Mouse (Mus musculus) neural tube, embryonic 15.5 days (tissue): ENCODE measurements at regions not wholly inside any gene's neighbourhood (a gene's known extent, or its start where the extent isn't known, plus 50 kb on each side); places are given as distances from the start of the nearest gene placed in this dataset.

Source experiments
- ATAC-seq: fragments of 200-750 bp; cut with Nextera tagmentation; 2 replicates; pipeline ENCODE4 v1.8.0; 2017; ENCODE audit warnings: mild to moderate bottlenecking, moderate TSS enrichment, moderate library complexity; ENCODE audit not compliant: low FRiP score
- H3K27ac ChIP-seq: fragments of 300-500 bp; sonication (generic); replicated peaks from 2 replicates; pipeline ENCODE4 v1.5.1; 2015; ENCODE audit warnings: mild to moderate bottlenecking, inconsistent platforms
- H3K27me3 ChIP-seq: fragments of 300-500 bp; sonication (generic); replicated peaks from 2 replicates; pipeline ENCODE4 v1.6.1; 2015; ENCODE audit warnings: inconsistent platforms
- H3K36me3 ChIP-seq: fragments of 300-500 bp; sonication (generic); 2 replicates; pipeline ENCODE4 v1.6.1; 2015; ENCODE audit warnings: inconsistent platforms
- H3K4me1 ChIP-seq: fragments of 300-500 bp; sonication (generic); 2 replicates; pipeline ENCODE4 v1.6.1; 2015; ENCODE audit warnings: inconsistent platforms
- H3K4me2 ChIP-seq: fragments of 300-500 bp; sonication (generic); 2 replicates; pipeline ENCODE4 v1.6.1; 2015; ENCODE audit warnings: inconsistent platforms, mild to moderate bottlenecking, moderate library complexity
- H3K4me3 ChIP-seq: fragments of 300-500 bp; sonication (generic); replicated peaks from 2 replicates; pipeline ENCODE4 v1.5.1; 2015; ENCODE audit warnings: mild to moderate bottlenecking, inconsistent platforms
- H3K9ac ChIP-seq: fragments of 300-500 bp; sonication (generic); replicated peaks from 2 replicates; pipeline ENCODE4 v1.6.1; 2015; ENCODE audit warnings: mild to moderate bottlenecking, inconsistent platforms
- H3K9me3 ChIP-seq: fragments of 300-500 bp; sonication (generic); replicated peaks from 2 replicates; pipeline ENCODE4 v1.6.1; 2016; ENCODE audit warnings: inconsistent platforms
- WGBS: fragments of 180-500 bp; shearing (Covaris S2); methylation state at CpG from one replicate; pipeline ENCODE4 v1.1.7; 2015; ENCODE audit warnings: mixed read lengths; 5-methylcytosine and 5-hydroxymethylcytosine counted together

GRCm38 (mm10) chr3:33902431-33902830 lies 58.3 kb upstream of the Ccdc39 start:
- Histone ChIP-seq H3K9ac (no peak overlapping the region), H3K27ac (no peak overlapping the region), H3K9me3 (no peaks in the 10 kb centered on the region), H3K36me3 (no peaks in the 10 kb centered on the region), H3K27me3 (peaks cover 57% of the 10 kb centered on the region), H3K4me1 (peaks cover 30% of the 10 kb centered on the region), H3K4me2 (no peak overlapping the region), H3K4me3 (no peak overlapping the region)
- WGBS, result 79% methylated on average over 2 of the region's 2 CpGs
- ATAC-seq, result no peak

GRCm38 (mm10) chr3:33903326-33903725 lies 59.2 kb upstream of the Ccdc39 start:
- 56% methylated on average over 8 of the region's 8 CpGs for WGBS
- no peak overlapping the region for H3K27ac ChIP-seq
- H3K36me3 ChIP-seq, result no peaks in the 10 kb centered on the region
- peaks cover 56% of the 10 kb centered on the region for H3K27me3 ChIP-seq
- H3K9me3 ChIP-seq, result no peaks in the 10 kb centered on the region
- no peak overlapping the region for H3K4me2 ChIP-seq
- peaks cover 30% of the 10 kb centered on the region for H3K4me1 ChIP-seq
- no peak for ATAC-seq
- H3K4me3 ChIP-seq, result no peak overlapping the region
- no peak overlapping the region for H3K9ac ChIP-seq

GRCm38 (mm10) chr3:33903816-33904215 lies 59.7 kb upstream of the Ccdc39 start:
- ATAC-seq, result no peak
- H3K36me3 ChIP-seq, result no peaks in the 10 kb centered on the region
- H3K9me3 ChIP-seq, result no peaks in the 10 kb centered on the region
- no peak overlapping the region for H3K4me3 ChIP-seq
- WGBS, result 40% methylated on average over 4 of the region's 4 CpGs
- no peak overlapping the region for H3K9ac ChIP-seq
- H3K27ac ChIP-seq, result no peak overlapping the region
- H3K4me1 ChIP-seq, result peaks cover 30% of the 10 kb centered on the region
- H3K27me3 ChIP-seq, result peaks cover 57% of the 10 kb centered on the region
- H3K4me2 ChIP-seq, result no peak overlapping the region

DNA sequence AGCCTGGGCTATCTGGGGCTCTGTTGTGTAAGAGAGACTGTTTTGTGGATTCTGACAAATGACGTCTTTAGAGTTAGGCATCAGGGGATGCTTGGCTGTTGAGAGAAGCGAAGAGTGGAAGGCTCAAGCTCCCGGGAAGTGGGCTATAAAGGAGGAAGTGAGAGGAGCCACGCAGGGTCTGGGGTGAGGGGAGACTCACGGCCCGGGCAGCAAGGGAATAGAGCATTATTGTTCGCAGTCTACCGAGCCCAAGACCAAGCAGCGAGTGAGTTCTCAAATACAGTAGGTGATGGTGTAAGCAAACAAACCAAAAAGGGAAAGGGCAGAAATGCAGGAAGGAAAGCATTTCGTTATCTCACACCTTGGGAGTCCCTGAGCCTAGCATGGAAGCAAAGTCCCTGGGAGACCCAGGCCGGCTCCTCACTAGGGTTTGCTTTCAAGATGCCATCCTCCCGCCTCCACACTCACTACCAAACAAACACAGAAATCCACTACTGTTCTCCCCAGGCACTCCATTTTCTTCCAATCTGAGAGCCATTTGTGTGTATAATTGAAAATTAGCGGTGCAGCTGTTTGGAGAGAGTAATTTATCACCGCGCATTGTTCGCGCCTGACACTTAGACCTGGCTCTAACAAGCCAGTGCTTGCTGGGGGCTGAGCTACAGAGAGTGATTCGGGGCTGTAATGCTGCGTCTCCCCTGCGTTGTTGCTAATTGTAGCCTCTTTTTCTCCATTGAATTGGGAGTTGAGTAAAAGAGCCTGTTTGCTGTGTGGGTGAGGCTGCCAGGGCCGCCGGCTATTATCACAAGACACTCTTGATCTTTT lies 61.0 kb upstream of the Ccdc39 start:
- Histone ChIP-seq H3K27ac (peak overlapping the region; percentile 71), H3K36me3 (no peaks in the 10 kb centered on the region), H3K27me3 (peaks cover 56% of the 10 kb centered on the region), H3K4me2 (peak overlapping the region; percentile 55), H3K9ac (peak overlapping the region; percentile 31; the same call in 1 of the 2 replicates), H3K4me3 (peak overlapping the region; percentile 17), H3K4me1 (peaks cover 30% of the 10 kb centered on the region), H3K9me3 (no peaks in the 10 kb centered on the region)
- 10% methylated on average over 22 of the region's 22 CpGs for WGBS
- ATAC-seq, result peak; percentile 89

GRCm38 (mm10) chr3:33905679-33906007 lies 61.5 kb upstream of the Ccdc39 start:
- peak; percentile 74 for ATAC-seq
- H3K9me3 ChIP-seq, result no peaks in the 10 kb centered on the region
- peaks cover 57% of the 10 kb centered on the region for H3K27me3 ChIP-seq
- H3K36me3 ChIP-seq, result no peaks in the 10 kb centered on the region
- peak overlapping the region; percentile 55 for H3K4me2 ChIP-seq
- peak overlapping the region; percentile 17; the same call in 1 of the 2 replicates for H3K4me3 ChIP-seq
- 14% methylated on average over 5 of the region's 5 CpGs for WGBS
- H3K4me1 ChIP-seq, result peaks cover 30% of the 10 kb centered on the region
- H3K27ac ChIP-seq, result peak overlapping the region; percentile 71
- peak overlapping the region; percentile 31; the same call in 1 of the 2 replicates for H3K9ac ChIP-seq

DNA sequence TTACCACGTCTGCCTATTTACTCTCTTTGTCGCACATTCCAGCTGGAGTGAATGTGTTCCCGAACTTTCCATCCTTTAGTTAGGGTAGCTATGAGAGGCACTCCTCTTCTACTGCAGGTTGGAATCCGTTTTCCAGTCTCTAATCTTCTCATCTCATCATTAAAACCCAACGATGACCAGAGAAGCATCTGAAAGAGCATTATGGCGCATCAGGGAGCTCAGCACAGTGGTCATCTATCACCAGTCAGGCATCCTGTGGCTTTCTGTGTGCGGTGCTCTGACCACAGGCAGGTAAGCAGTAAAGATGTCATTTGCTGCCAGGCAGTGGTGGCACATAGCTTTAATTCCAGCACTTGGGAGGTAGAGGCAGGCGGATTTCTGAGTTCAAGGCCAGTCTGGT lies 63.0 kb upstream of the Ccdc39 start:
- peaks cover 57% of the 10 kb centered on the region for H3K27me3 ChIP-seq

DNA sequence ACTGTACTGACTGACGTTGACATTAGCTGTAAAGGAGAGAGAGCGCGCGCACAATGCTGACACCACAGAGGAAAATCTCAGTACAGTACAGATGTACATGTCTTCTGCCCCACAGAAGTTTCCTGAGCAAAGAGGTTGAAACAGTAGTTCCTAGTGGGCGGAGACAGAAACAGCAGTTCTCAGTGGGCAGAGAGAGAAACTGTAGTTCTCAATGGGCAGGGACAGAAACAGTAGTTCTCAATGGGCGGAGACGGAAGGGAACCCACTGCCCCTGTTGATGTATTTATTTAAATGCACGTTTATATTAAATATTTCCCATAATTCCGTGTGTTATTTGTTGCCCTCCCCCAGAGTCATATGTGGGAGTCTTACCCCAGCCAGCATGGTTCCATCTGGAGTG lies 67.4 kb upstream of the Ccdc39 start:
- no peak overlapping the region for H3K9ac ChIP-seq
- H3K27me3 ChIP-seq, result peaks cover 67% of the 10 kb centered on the region
- no peak overlapping the region for H3K27ac ChIP-seq
- 86% methylated on average over 9 of the region's 9 CpGs for WGBS
- H3K9me3 ChIP-seq, result no peaks in the 10 kb centered on the region
- no peaks in the 10 kb centered on the region for H3K36me3 ChIP-seq
- no peak overlapping the region for H3K4me2 ChIP-seq
- ATAC-seq, result no peak
- no peak overlapping the region for H3K4me3 ChIP-seq
- H3K4me1 ChIP-seq, result no peaks in the 10 kb centered on the region

More for the DNA sequence above, 63.0 kb upstream of the Ccdc39 start:
- peaks cover 30% of the 10 kb centered on the region for H3K4me1 ChIP-seq
- WGBS, result 76% methylated on average over 8 of the region's 8 CpGs
- no peak for ATAC-seq
- H3K36me3 ChIP-seq, result no peaks in the 10 kb centered on the region
- H3K4me3 ChIP-seq, result no peak overlapping the region
- H3K27ac ChIP-seq, result no peak overlapping the region
- H3K4me2 ChIP-seq, result no peak overlapping the region
- H3K9ac ChIP-seq, result no peak overlapping the region
- no peaks in the 10 kb centered on the region for H3K9me3 ChIP-seq

- no peak overlapping the region for H3K4me2 ChIP-seq
- H3K27ac ChIP-seq, result no peak overlapping the region
- H3K4me1 ChIP-seq, result no peaks in the 10 kb centered on the region
- H3K9me3 ChIP-seq, result no peaks in the 10 kb centered on the region
- no peaks in the 10 kb centered on the region for H3K36me3 ChIP-seq
- no peak overlapping the region for H3K4me3 ChIP-seq
- no peak for ATAC-seq
- H3K9ac ChIP-seq, result no peak overlapping the region
- WGBS, result 83% methylated on average over 5 of the region's 5 CpGs
- H3K27me3 ChIP-seq, result peaks cover 59% of the 10 kb centered on the region
Measured at GRCm38 (mm10) chr3:33913470-33913869, 69.4 kb upstream of the Ccdc39 start.

DNA sequence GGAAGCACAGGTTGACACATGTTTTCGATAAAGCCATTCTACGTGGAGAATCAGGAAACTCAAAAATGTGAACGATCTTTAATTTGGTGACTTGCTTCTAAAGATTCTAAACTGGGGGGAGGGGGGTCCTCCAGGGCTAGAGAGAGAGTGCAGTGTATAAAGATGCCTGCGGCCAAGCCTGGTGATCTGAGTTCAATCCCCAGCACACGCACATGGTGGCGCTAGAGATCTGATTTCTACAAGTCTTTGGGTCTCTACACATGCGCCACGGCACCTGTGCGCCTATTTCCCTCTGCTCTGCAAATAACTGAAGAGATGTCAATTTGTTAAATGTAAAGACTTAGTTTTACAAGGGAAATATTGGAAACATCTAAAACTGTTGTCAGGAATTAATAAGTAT lies 70.3 kb upstream of the Ccdc39 start:
- Histone ChIP-seq H3K4me2 (no peak overlapping the region), H3K27me3 (peaks cover 53% of the 10 kb centered on the region), H3K4me1 (no peaks in the 10 kb centered on the region), H3K9ac (no peak overlapping the region), H3K4me3 (no peak overlapping the region), H3K27ac (no peak overlapping the region), H3K9me3 (no peaks in the 10 kb centered on the region), H3K36me3 (no peaks in the 10 kb centered on the region)
- 57% methylated on average over 9 of the region's 9 CpGs for WGBS
- no peak for ATAC-seq

DNA sequence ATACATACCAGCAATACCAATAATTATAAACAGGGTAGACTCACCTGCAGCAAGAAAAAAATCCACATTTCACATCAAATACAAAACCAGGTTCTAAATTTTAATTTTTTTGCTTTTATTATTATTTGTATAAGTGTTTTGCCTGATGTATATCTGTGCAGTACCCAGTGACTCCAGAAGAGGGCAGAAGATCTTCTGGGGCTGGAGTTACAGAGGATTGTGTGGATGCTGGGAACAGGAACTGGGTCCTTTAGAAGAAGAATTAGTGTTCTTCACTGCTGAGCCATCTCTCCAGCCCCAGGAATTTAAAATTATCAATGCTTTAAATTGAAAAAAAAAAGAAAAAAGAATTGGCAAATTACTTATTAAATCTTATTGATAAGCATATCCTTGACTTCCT lies 71.7 kb upstream of the Ccdc39 start:
- no peak overlapping the region for H3K27ac ChIP-seq
- no peak for ATAC-seq
- no peak overlapping the region for H3K4me2 ChIP-seq
- no peaks in the 10 kb centered on the region for H3K9me3 ChIP-seq
- no peaks in the 10 kb centered on the region for H3K4me1 ChIP-seq
- H3K36me3 ChIP-seq, result no peaks in the 10 kb centered on the region
- peaks cover 43% of the 10 kb centered on the region for H3K27me3 ChIP-seq
- no peak overlapping the region for H3K9ac ChIP-seq
- H3K4me3 ChIP-seq, result no peak overlapping the region

DNA sequence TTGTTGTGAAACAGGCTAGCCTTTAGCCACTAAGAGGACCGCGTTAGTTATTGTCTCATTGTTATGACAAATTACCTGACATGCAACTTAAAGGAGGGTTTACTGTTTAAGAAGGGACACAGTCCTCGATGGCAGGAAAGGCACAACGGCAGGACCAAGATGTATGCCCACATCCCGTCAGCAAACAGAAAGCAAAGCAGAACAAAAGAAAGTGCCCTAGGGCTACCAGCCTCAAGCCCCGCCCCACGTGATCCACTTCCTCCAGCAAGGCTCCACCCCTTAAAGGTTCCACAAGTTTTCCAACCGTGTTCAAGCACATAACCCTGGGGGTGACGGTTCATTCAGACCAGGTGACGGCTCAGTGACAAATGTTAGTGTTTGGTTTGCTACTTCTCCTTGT lies 72.2 kb upstream of the Ccdc39 start:
- ATAC-seq, result no peak
- Histone ChIP-seq H3K4me1 (no peaks in the 10 kb centered on the region), H3K27ac (no peak overlapping the region), H3K4me3 (no peak overlapping the region), H3K27me3 (peaks cover 37% of the 10 kb centered on the region), H3K9ac (no peak overlapping the region), H3K4me2 (no peak overlapping the region), H3K9me3 (no peaks in the 10 kb centered on the region), H3K36me3 (no peaks in the 10 kb centered on the region)
- 79% methylated on average over 10 of the region's 10 CpGs for WGBS

DNA sequence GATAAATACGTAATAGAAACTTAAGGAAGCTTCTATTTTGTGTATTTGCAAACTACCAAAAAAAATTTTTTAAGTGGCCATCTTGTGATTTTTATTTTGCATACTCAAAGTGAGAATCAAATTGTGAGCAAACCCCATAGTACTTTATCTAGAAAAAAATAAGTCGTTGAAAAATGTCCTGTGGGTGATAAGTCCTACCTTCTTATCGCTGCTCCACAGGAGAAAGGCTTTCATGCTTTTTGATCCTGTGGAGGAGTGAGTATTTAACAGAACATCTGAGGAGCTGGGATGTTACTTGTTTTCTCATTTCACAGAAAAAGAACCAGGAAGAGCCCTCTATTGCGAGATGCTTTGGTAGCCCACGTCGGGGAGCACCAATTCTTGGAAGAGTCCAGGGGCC lies 72.7 kb upstream of the Ccdc39 start:
- 94% methylated on average over 6 of the region's 6 CpGs for WGBS
- H3K4me2 ChIP-seq, result no peak overlapping the region
- no peaks in the 10 kb centered on the region for H3K9me3 ChIP-seq
- H3K4me1 ChIP-seq, result no peaks in the 10 kb centered on the region
- H3K36me3 ChIP-seq, result no peaks in the 10 kb centered on the region
- peaks cover 32% of the 10 kb centered on the region for H3K27me3 ChIP-seq
- ATAC-seq, result no peak
- H3K9ac ChIP-seq, result no peak overlapping the region
- H3K27ac ChIP-seq, result no peak overlapping the region
- no peak overlapping the region for H3K4me3 ChIP-seq
